Mouse (Mus musculus) midbrain, embryonic 16.5 days (tissue): ENCODE data around the gene Gm5089. TPM values are rescaled to one million over a fixed set of nuclear protein-coding genes. Genes with fewer than 3 reads are reported as not detected.
A peak's percentile ranks its signal among the peaks of the same experiment; 100 is the strongest.

Experiments used
- ATAC-seq: fragments of 200-750 bp; cut with Nextera tagmentation; 2 replicates; pipeline ENCODE4 v1.8.0; 2017; ENCODE audit warnings: moderate TSS enrichment
- H3K27ac ChIP-seq: fragments of 300-500 bp; sonication (generic); 2 replicates; pipeline ENCODE4 v1.5.1; 2014; ENCODE audit warnings: mild to moderate bottlenecking, low read length, mixed read lengths
- H3K27me3 ChIP-seq: fragments of 300-500 bp; sonication (generic); 2 replicates; pipeline ENCODE4 v1.6.1; 2014; ENCODE audit warnings: low read depth, low read length, mixed read lengths; ENCODE audit not compliant: control insufficient read depth, insufficient read depth
- H3K36me3 ChIP-seq: fragments of 300-500 bp; sonication (generic); 2 replicates; pipeline ENCODE4 v1.6.1; 2014; ENCODE audit warnings: mild to moderate bottlenecking, low read length, moderate library complexity, mixed read lengths; ENCODE audit not compliant: control insufficient read depth, insufficient read depth
- H3K4me1 ChIP-seq: fragments of 300-500 bp; sonication (generic); 2 replicates; pipeline ENCODE4 v1.6.1; 2014; ENCODE audit warnings: mild to moderate bottlenecking, low read length, mixed read lengths; ENCODE audit not compliant: control insufficient read depth, insufficient read depth
- H3K4me2 ChIP-seq: fragments of 300-500 bp; sonication (generic); 2 replicates; pipeline ENCODE4 v1.6.1; 2014; ENCODE audit warnings: mild to moderate bottlenecking, low read length, mixed read lengths
- H3K4me3 ChIP-seq: fragments of 300-500 bp; sonication (generic); 2 replicates; pipeline ENCODE4 v1.5.1; 2014; ENCODE audit warnings: low read depth, mild to moderate bottlenecking, low read length, moderate library complexity, mixed read lengths
- H3K9ac ChIP-seq: fragments of 300-500 bp; sonication (generic); 2 replicates; pipeline ENCODE4 v1.6.1; 2014; ENCODE audit warnings: low read depth, low read length, mixed read lengths
- H3K9me3 ChIP-seq: fragments of 300-500 bp; sonication (generic); replicated peaks from 2 replicates; pipeline ENCODE4 v1.6.1; 2014; ENCODE audit warnings: mild to moderate bottlenecking, low read length, mixed read lengths; ENCODE audit not compliant: control insufficient read depth, poor library complexity, severe bottlenecking
- WGBS: fragments of 180-500 bp; shearing (Covaris S2); extraction: QIAGEN DNeasy Blood & Tissue Kit; methylation state at CpG from one replicate; pipeline ENCODE4 v1.1.7; 2014; 5-methylcytosine and 5-hydroxymethylcytosine counted together
- polyA plus RNA-seq: library from polyadenylated mRNA; unstranded; fragments of >200 nt; fragmentation: Nextera tagmentation; extraction: Ambion mirVana; gene quantifications from 2 replicates; pipeline ENCODE4 v1.2.1, GENCODE M21; 2015

Gene Gm5089
- polyA plus RNA-seq, 1 experiment from 2014 or later: 0.82 TPM

- Histone ChIP-seq H3K27me3 (peaks cover 3% of the 10 kb centered on the region), H3K4me1 (peaks cover 9% of the 10 kb centered on the region; the same call in 1 of the 2 replicates), H3K4me3 (peak within 1 kb of the TSS; percentile 53), H3K4me2 (peak within 1 kb of the TSS; percentile 44), H3K27ac (peak within 1 kb of the TSS; percentile 91), H3K9ac (peak within 1 kb of the TSS; percentile 76), H3K9me3 (no peaks in the 10 kb centered on the region), H3K36me3 (no peaks in the 10 kb centered on the region)
- peak; percentile 84 for ATAC-seq
- under 1% methylated on average over 47 of the region's 73 CpGs for WGBS
These were observed 24.1 kb upstream of the Gm5089 start, which contains the start of gene Zic2 for GRCm38 (mm10) chr14:122474891-122475556. Zic2 (plus strand) TSS chr14:122475435.

GRCm38 (mm10) chr14:122474041-122474890 is 23.4 kb upstream of the Gm5089 start:
- Histone ChIP-seq H3K36me3 (no peaks in the 10 kb centered on the region), H3K27me3 (peaks cover 3% of the 10 kb centered on the region)
- WGBS: under 1% methylated on average over 56 of the region's 57 CpGs

DNA sequence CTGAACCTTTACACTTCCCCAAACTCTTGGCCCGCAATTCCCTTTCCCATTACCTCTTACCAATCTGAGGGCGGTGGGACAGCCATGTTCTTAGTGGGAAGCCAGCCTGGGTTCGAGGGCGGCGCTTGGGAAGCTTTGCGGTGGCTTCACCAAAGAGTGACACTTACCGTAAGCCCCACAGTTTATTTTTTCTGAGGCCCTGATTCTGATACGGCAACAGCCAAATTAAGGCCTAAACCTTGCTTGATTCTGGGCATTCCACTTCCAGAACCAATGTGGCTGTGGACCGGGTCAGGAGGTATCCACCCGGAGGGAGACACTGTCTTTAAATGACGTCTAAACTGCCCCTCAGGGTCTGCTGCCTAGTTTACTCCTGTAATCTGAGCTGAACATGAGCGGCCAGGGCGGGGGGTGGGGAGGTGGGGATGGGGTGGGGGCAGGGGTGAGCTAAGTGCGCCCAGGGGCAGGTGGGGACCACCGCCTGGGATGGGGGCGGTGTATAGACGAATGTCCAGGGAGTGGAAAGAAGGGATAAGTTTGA is 22.4 kb upstream of the Gm5089 start:
- Histone ChIP-seq H3K27ac (peak overlapping the region; percentile 77), H3K9me3 (no peaks in the 10 kb centered on the region), H3K4me3 (peak overlapping the region; percentile 53), H3K4me1 (peaks cover 9% of the 10 kb centered on the region; the same call in 1 of the 2 replicates), H3K4me2 (peak overlapping the region; percentile 44), H3K36me3 (no peaks in the 10 kb centered on the region), H3K27me3 (no peaks in the 10 kb centered on the region; the same call in 1 of the 2 replicates), H3K9ac (peak overlapping the region; percentile 39)
- no peak for ATAC-seq
- WGBS: 5% methylated on average over 17 of the region's 17 CpGs

More at GRCm38 (mm10) chr14:122474041-122474890, 23.4 kb upstream of the Gm5089 start:
- Histone ChIP-seq H3K4me1 (peaks cover 9% of the 10 kb centered on the region; the same call in 1 of the 2 replicates), H3K27ac (peak overlapping the region; percentile 91), H3K9me3 (no peaks in the 10 kb centered on the region), H3K4me2 (peak overlapping the region; percentile 44), H3K9ac (peak overlapping the region; percentile 54), H3K4me3 (peak overlapping the region; percentile 53)
- peak; percentile 82 for ATAC-seq

- peak overlapping the region; percentile 77; the same call in 1 of the 2 replicates for H3K27ac ChIP-seq
- no peak for ATAC-seq
- 15% methylated on average over 5 of the region's 5 CpGs for WGBS
- peak overlapping the region; percentile 4; the same call in 1 of the 2 replicates for H3K4me3 ChIP-seq
- no peaks in the 10 kb centered on the region for H3K9me3 ChIP-seq
- H3K4me2 ChIP-seq: peak overlapping the region; percentile 44
- peaks cover 9% of the 10 kb centered on the region; the same call in 1 of the 2 replicates for H3K4me1 ChIP-seq
- no peaks in the 10 kb centered on the region; the same call in 1 of the 2 replicates for H3K27me3 ChIP-seq
- H3K9ac ChIP-seq: no peak overlapping the region
- H3K36me3 ChIP-seq: no peaks in the 10 kb centered on the region
These were observed 21.7 kb upstream of the Gm5089 start for GRCm38 (mm10) chr14:122472647-122473046.

GRCm38 (mm10) chr14:122472161-122472560 is 21.2 kb upstream of the Gm5089 start:
- H3K27ac ChIP-seq: peak overlapping the region; percentile 76
- H3K9me3 ChIP-seq: no peaks in the 10 kb centered on the region
- H3K4me3 ChIP-seq: no peak overlapping the region
- H3K4me1 ChIP-seq: peaks cover 9% of the 10 kb centered on the region; the same call in 1 of the 2 replicates
- peak overlapping the region; percentile 45 for H3K4me2 ChIP-seq
- peaks cover under 1% of the 10 kb centered on the region; the same call in 1 of the 2 replicates for H3K27me3 ChIP-seq
- no peaks in the 10 kb centered on the region for H3K36me3 ChIP-seq
- no peak for ATAC-seq
- WGBS: 2% methylated on average over 13 of the region's 13 CpGs
- peak overlapping the region; percentile 36; the same call in 1 of the 2 replicates for H3K9ac ChIP-seq

- H3K27me3 ChIP-seq: peaks cover 5% of the 10 kb centered on the region
- no peaks in the 10 kb centered on the region for H3K36me3 ChIP-seq
- H3K4me3 ChIP-seq: no peak overlapping the region
- 8% methylated on average over 22 of the region's 31 CpGs for WGBS
- H3K4me1 ChIP-seq: peaks cover 9% of the 10 kb centered on the region; the same call in 1 of the 2 replicates
- no peak for ATAC-seq
- H3K27ac ChIP-seq: peak overlapping the region; percentile 70
- peak overlapping the region; percentile 4 for H3K4me2 ChIP-seq
- no peaks in the 10 kb centered on the region for H3K9me3 ChIP-seq
- no peak overlapping the region for H3K9ac ChIP-seq
These were observed 20.7 kb upstream of the Gm5089 start for GRCm38 (mm10) chr14:122471449-122472085.

GRCm38 (mm10) chr14:122468971-122469755 is 18.2 kb upstream of the Gm5089 start:
- WGBS: 6% methylated on average over 28 of the region's 28 CpGs
- peak overlapping the region; percentile 29 for H3K4me2 ChIP-seq
- no peaks in the 10 kb centered on the region for H3K9me3 ChIP-seq
- no peak overlapping the region for H3K9ac ChIP-seq
- no peaks in the 10 kb centered on the region for H3K36me3 ChIP-seq
- peak overlapping the region; percentile 50 for H3K27ac ChIP-seq
- peaks cover 9% of the 10 kb centered on the region for H3K27me3 ChIP-seq
- no peak for ATAC-seq
- H3K4me1 ChIP-seq: peaks cover 11% of the 10 kb centered on the region
- no peak overlapping the region for H3K4me3 ChIP-seq
